Mouse (Mus musculus): ENCODE measurements around the gene Etv6. TPM values are rescaled to one million over a fixed set of nuclear protein-coding genes. Genes with fewer than 3 reads are reported as not detected.

Etv6 gene
- polyA plus RNA-seq, 1 experiment: 4.4 TPM

- Histone ChIP-seq H3K27me3 (ENCODE audit: control insufficient read depth, insufficient read depth, low read length) (no peaks in the 10 kb centered on the region), H3K36me3 (ENCODE audit: control insufficient read depth, insufficient read depth, low read length) (no peaks in the 10 kb centered on the region), H3K27ac (ENCODE audit: control insufficient read depth, insufficient read depth, low read depth, low read length) (no peak overlapping the region), H3K4me1 (ENCODE audit: control insufficient read depth, insufficient read depth, low read length) (peaks cover 5% of the 10 kb centered on the region), H3K4me3 (ENCODE audit: control insufficient read depth, low read depth, low read length) (no peak overlapping the region)
- TF ChIP-seq POLR2A (IDR thresholded peaks at IDR 0.05; ENCODE audit: control insufficient read depth, low read depth, low read length) (no peak), CTCF (IDR thresholded peaks at IDR 0.05; ENCODE audit: control insufficient read depth, insufficient read depth, insufficient replicate concordance, low read depth, low read length) (no peak)
Measured at GRCm38 (mm10) chr6:134115219-134115968, 79.9 kb downstream of the Etv6 start.

DNA sequence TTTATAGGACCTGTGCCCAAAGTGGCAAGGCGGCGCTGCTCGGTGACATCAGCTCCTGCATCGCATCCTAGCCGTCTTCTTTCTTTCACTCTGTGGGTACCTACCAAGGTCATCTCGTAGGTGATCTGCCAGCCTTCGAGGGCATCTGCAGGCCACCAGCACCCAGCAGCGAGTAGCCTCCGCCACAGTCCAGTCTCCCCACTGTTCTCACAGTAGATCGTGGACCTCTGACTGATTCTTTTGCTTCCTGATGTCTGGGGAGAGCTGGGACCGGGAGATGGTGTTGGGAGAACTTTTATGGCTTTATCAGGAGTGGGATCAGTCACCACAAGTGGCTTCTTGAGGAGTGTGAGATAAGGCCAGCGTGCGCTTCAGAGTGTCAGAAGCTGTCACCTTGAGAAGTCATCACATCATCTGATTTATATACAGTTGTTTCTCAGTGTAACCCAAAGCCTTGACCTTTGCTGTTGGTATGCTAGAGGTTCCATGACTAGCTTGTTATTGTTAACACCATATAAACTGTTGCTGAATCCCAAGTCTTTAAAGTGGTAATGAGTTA is 82.0 kb downstream of the Etv6 start:
- H3K27ac ChIP-seq (ENCODE audit: control insufficient read depth, insufficient read depth, low read depth, low read length): no peak overlapping the region
- H3K36me3 ChIP-seq (ENCODE audit: control insufficient read depth, insufficient read depth, low read length): no peaks in the 10 kb centered on the region
- H3K4me1 ChIP-seq (ENCODE audit: control insufficient read depth, insufficient read depth, low read length): peaks cover 5% of the 10 kb centered on the region
- no peaks in the 10 kb centered on the region for H3K27me3 ChIP-seq (ENCODE audit: control insufficient read depth, insufficient read depth, low read length)
- no peak overlapping the region for H3K4me3 ChIP-seq (ENCODE audit: control insufficient read depth, low read depth, low read length)
- no peak for TF ChIP-seq POLR2A (IDR thresholded peaks at IDR 0.05; ENCODE audit: control insufficient read depth, low read depth, low read length)
- no peak for TF ChIP-seq CTCF (IDR thresholded peaks at IDR 0.05; ENCODE audit: control insufficient read depth, insufficient read depth, insufficient replicate concordance, low read depth, low read length)

- Histone ChIP-seq H3K27me3 (ENCODE audit: control insufficient read depth, insufficient read depth, low read length) (no peaks in the 10 kb centered on the region), H3K4me1 (ENCODE audit: control insufficient read depth, insufficient read depth, low read length) (peaks cover 5% of the 10 kb centered on the region), H3K4me3 (ENCODE audit: control insufficient read depth, low read depth, low read length) (no peak overlapping the region), H3K36me3 (ENCODE audit: control insufficient read depth, insufficient read depth, low read length) (no peaks in the 10 kb centered on the region), H3K27ac (ENCODE audit: control insufficient read depth, insufficient read depth, low read depth, low read length) (no peak overlapping the region)
- no peak for TF ChIP-seq CTCF (IDR thresholded peaks at IDR 0.05; ENCODE audit: control insufficient read depth, insufficient read depth, insufficient replicate concordance, low read depth, low read length)
- TF ChIP-seq POLR2A (IDR thresholded peaks at IDR 0.05; ENCODE audit: control insufficient read depth, low read depth, low read length): no peak
Measured at GRCm38 (mm10) chr6:134118506-134118905, 83.0 kb downstream of the Etv6 start.

GRCm38 (mm10) chr6:134119136-134119535 is 83.6 kb downstream of the Etv6 start:
- Histone ChIP-seq H3K4me1 (ENCODE audit: control insufficient read depth, insufficient read depth, low read length) (peaks cover 5% of the 10 kb centered on the region), H3K4me3 (ENCODE audit: control insufficient read depth, low read depth, low read length) (no peak overlapping the region), H3K27ac (ENCODE audit: control insufficient read depth, insufficient read depth, low read depth, low read length) (no peak overlapping the region), H3K36me3 (ENCODE audit: control insufficient read depth, insufficient read depth, low read length) (no peaks in the 10 kb centered on the region), H3K27me3 (ENCODE audit: control insufficient read depth, insufficient read depth, low read length) (no peaks in the 10 kb centered on the region)
- no peak for TF ChIP-seq CTCF (IDR thresholded peaks at IDR 0.05; ENCODE audit: control insufficient read depth, insufficient read depth, insufficient replicate concordance, low read depth, low read length)

- Histone ChIP-seq H3K4me1 (ENCODE audit: control insufficient read depth, insufficient read depth, low read length) (peaks cover 5% of the 10 kb centered on the region), H3K27ac (ENCODE audit: control insufficient read depth, insufficient read depth, low read depth, low read length) (no peak overlapping the region), H3K36me3 (ENCODE audit: control insufficient read depth, insufficient read depth, low read length) (no peaks in the 10 kb centered on the region), H3K27me3 (ENCODE audit: control insufficient read depth, insufficient read depth, low read length) (no peaks in the 10 kb centered on the region), H3K4me3 (ENCODE audit: control insufficient read depth, low read depth, low read length) (no peak overlapping the region)
- TF ChIP-seq CTCF (IDR thresholded peaks at IDR 0.05; ENCODE audit: control insufficient read depth, insufficient read depth, insufficient replicate concordance, low read depth, low read length): no peak
- no peak for TF ChIP-seq POLR2A (IDR thresholded peaks at IDR 0.05; ENCODE audit: control insufficient read depth, low read depth, low read length)
Measured at GRCm38 (mm10) chr6:134120227-134120626, 84.7 kb downstream of the Etv6 start.

GRCm38 (mm10) chr6:134120712-134121111 is 85.2 kb downstream of the Etv6 start:
- TF ChIP-seq CTCF (IDR thresholded peaks at IDR 0.05; ENCODE audit: control insufficient read depth, insufficient read depth, insufficient replicate concordance, low read depth, low read length) (no peak), POLR2A (IDR thresholded peaks at IDR 0.05; ENCODE audit: control insufficient read depth, low read depth, low read length) (no peak)
- Histone ChIP-seq H3K27me3 (ENCODE audit: control insufficient read depth, insufficient read depth, low read length) (no peaks in the 10 kb centered on the region), H3K4me3 (ENCODE audit: control insufficient read depth, low read depth, low read length) (no peak overlapping the region), H3K27ac (ENCODE audit: control insufficient read depth, insufficient read depth, low read depth, low read length) (no peak overlapping the region), H3K36me3 (ENCODE audit: control insufficient read depth, insufficient read depth, low read length) (no peaks in the 10 kb centered on the region), H3K4me1 (ENCODE audit: control insufficient read depth, insufficient read depth, low read length) (peaks cover 5% of the 10 kb centered on the region)

DNA sequence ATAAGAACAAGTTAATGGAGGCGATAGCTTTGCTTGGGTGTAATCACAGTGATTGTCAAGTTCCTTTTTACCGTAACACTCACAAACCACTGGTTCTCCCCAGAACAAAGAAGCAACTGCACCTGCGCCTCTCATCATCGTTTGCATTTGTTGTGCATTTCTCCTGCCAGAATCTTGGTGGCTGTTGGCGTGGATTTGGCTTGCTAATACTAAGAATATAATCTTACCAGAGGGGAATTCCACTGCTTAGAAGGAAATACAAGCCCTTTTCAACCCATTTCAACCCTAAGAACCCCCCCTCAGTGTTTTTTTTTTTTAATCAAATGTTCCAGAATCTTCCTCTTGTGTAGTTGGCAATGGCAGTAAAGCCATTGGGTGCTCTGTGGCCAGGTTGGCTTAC is 87.4 kb downstream of the Etv6 start:
- H3K27ac ChIP-seq (ENCODE audit: control insufficient read depth, insufficient read depth, low read depth, low read length): no peak overlapping the region
- TF ChIP-seq CTCF (IDR thresholded peaks at IDR 0.05; ENCODE audit: control insufficient read depth, insufficient read depth, insufficient replicate concordance, low read depth, low read length): no peak
- TF ChIP-seq POLR2A (IDR thresholded peaks at IDR 0.05; ENCODE audit: control insufficient read depth, low read depth, low read length): no peak
- H3K36me3 ChIP-seq (ENCODE audit: control insufficient read depth, insufficient read depth, low read length): no peaks in the 10 kb centered on the region
- H3K27me3 ChIP-seq (ENCODE audit: control insufficient read depth, insufficient read depth, low read length): no peaks in the 10 kb centered on the region
- H3K4me3 ChIP-seq (ENCODE audit: control insufficient read depth, low read depth, low read length): no peak overlapping the region
- H3K4me1 ChIP-seq (ENCODE audit: control insufficient read depth, insufficient read depth, low read length): peaks cover 5% of the 10 kb centered on the region

Measured in testis, adult 2 months (tissue).